Mouse (Mus musculus) liver, embryonic 16.5 days (tissue): ENCODE measurements around the gene Abhd10. TPM values are rescaled to one million over a fixed set of nuclear protein-coding genes. Genes with fewer than 3 reads are reported as not detected.

ENCODE experiments used
- ATAC-seq: fragments of 200-750 bp; cut with Nextera tagmentation; 2 replicates; pipeline ENCODE4 v1.8.0; 2017; ENCODE audit warnings: low read depth, mild to moderate bottlenecking, moderate number of reproducible peaks, moderate library complexity
- H3K27ac ChIP-seq: fragments of 300-500 bp; sonication (generic); 2 replicates; pipeline ENCODE4 v1.5.1; 2014; ENCODE audit warnings: mild to moderate bottlenecking, low read length
- H3K27me3 ChIP-seq: fragments of 300-500 bp; sonication (generic); 2 replicates; pipeline ENCODE4 v1.6.1; 2014; ENCODE audit warnings: low read depth, low read length, mixed read lengths; ENCODE audit not compliant: control insufficient read depth, insufficient read depth
- H3K36me3 ChIP-seq: fragments of 300-500 bp; sonication (generic); 2 replicates; pipeline ENCODE4 v1.6.1; 2014; ENCODE audit warnings: mild to moderate bottlenecking; ENCODE audit not compliant: control insufficient read depth, insufficient read depth
- H3K4me1 ChIP-seq: fragments of 300-500 bp; sonication (generic); 2 replicates; pipeline ENCODE4 v1.6.1; 2014; ENCODE audit warnings: low read depth, low read length, mixed read lengths; ENCODE audit not compliant: control insufficient read depth
- H3K4me2 ChIP-seq: fragments of 300-500 bp; sonication (generic); 2 replicates; pipeline ENCODE4 v1.6.1; 2014; ENCODE audit warnings: low read depth, low read length, mixed read lengths
- H3K4me3 ChIP-seq: fragments of 300-500 bp; sonication (generic); 2 replicates; pipeline ENCODE4 v1.5.1; 2014; ENCODE audit warnings: low read depth, mild to moderate bottlenecking, low read length
- H3K9ac ChIP-seq: fragments of 300-500 bp; sonication (generic); 2 replicates; pipeline ENCODE4 v1.6.1; 2014; ENCODE audit warnings: low read depth, low read length
- H3K9me3 ChIP-seq: fragments of 300-500 bp; sonication (generic); replicated peaks from 2 replicates; pipeline ENCODE4 v1.6.1; 2016; ENCODE audit warnings: low read length; ENCODE audit not compliant: control insufficient read depth
- WGBS: fragments of 180-500 bp; shearing (Covaris S2); extraction: QIAGEN DNeasy Blood & Tissue Kit; methylation state at CpG from one replicate; pipeline ENCODE4 v1.1.7; 2014; ENCODE audit not compliant: insufficient replicate concordance; 5-methylcytosine and 5-hydroxymethylcytosine counted together
- polyA plus RNA-seq: library from polyadenylated mRNA; unstranded; fragments of >200 nt; fragmentation: Nextera tagmentation; extraction: Ambion mirVana; gene quantifications from 2 replicates; pipeline ENCODE4 v1.2.1, GENCODE M21; 2015

Abhd10 gene
- polyA plus RNA-seq, result 13.6 and 15.5 TPM in 2 replicates

GRCm38 (mm10) chr16:45742615-45743476, at the start of gene Abhd10:
Gene Abhd10 (minus strand): TSS chr16:45742955.
- peaks cover 9% of the 10 kb centered on the region for H3K4me1 ChIP-seq
- 1% methylated on average over 42 of the region's 51 CpGs for WGBS
- ATAC-seq, result peak; percentile 100

DNA sequence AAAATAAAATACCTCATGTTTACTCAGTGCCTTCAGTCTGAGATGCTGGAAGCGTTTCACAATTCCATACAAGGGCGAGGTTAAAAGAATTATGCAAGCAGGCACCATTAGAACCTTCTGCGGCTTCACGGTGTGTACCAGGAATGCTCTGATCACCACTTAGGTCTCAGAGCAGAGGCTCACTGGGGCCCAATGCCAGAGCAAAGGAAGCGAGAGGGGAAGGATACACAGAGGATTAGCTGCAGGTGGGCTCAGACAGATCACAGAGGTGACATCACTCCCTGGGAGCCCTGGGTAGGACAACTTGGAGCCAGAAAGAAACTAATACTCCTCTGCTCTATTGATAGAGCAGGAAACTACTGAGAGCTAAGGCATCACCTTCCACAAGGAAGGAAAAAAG, 48.5 kb upstream of the Abhd10 start:
- H3K4me3 ChIP-seq, result no peak overlapping the region
- no peaks in the 10 kb centered on the region for H3K27me3 ChIP-seq
- no peak overlapping the region for H3K4me2 ChIP-seq
- H3K9me3 ChIP-seq, result no peaks in the 10 kb centered on the region
- H3K27ac ChIP-seq, result no peak overlapping the region
- no peak overlapping the region for H3K9ac ChIP-seq
- no peaks in the 10 kb centered on the region for H3K4me1 ChIP-seq
- WGBS, result 54% methylated on average over 5 of the region's 5 CpGs
- no peaks in the 10 kb centered on the region for H3K36me3 ChIP-seq
- no peak for ATAC-seq

More at GRCm38 (mm10) chr16:45742615-45743476, at the start of gene Abhd10:
- Histone ChIP-seq H3K27me3 (no peaks in the 10 kb centered on the region), H3K4me2 (peak within 1 kb of the TSS; percentile 74), H3K9ac (peak within 1 kb of the TSS; percentile 92), H3K27ac (peak within 1 kb of the TSS; percentile 81), H3K36me3 (no peaks in the 10 kb centered on the region), H3K4me3 (peak within 1 kb of the TSS; percentile 78), H3K9me3 (no peaks in the 10 kb centered on the region)

- no peaks in the 10 kb centered on the region for H3K27me3 ChIP-seq
- H3K4me2 ChIP-seq, result no peak overlapping the region
- no peaks in the 10 kb centered on the region for H3K4me1 ChIP-seq
- H3K27ac ChIP-seq, result no peak overlapping the region
- WGBS, result 48% methylated on average over 2 of the region's 2 CpGs
- ATAC-seq, result no peak
- no peaks in the 10 kb centered on the region for H3K36me3 ChIP-seq
- H3K9ac ChIP-seq, result no peak overlapping the region
- H3K4me3 ChIP-seq, result no peak overlapping the region
- no peaks in the 10 kb centered on the region for H3K9me3 ChIP-seq
Observed at GRCm38 (mm10) chr16:45789311-45789710, 46.6 kb upstream of the Abhd10 start.

GRCm38 (mm10) chr16:45787650-45788049, 44.9 kb upstream of the Abhd10 start:
- no peak overlapping the region for H3K9ac ChIP-seq
- H3K9me3 ChIP-seq, result no peaks in the 10 kb centered on the region
- H3K36me3 ChIP-seq, result no peaks in the 10 kb centered on the region
- H3K4me1 ChIP-seq, result no peaks in the 10 kb centered on the region
- H3K27me3 ChIP-seq, result no peaks in the 10 kb centered on the region
- ATAC-seq, result no peak
- 67% methylated on average over 6 of the region's 6 CpGs for WGBS
- no peak overlapping the region for H3K4me3 ChIP-seq
- H3K4me2 ChIP-seq, result no peak overlapping the region
- H3K27ac ChIP-seq, result no peak overlapping the region

DNA sequence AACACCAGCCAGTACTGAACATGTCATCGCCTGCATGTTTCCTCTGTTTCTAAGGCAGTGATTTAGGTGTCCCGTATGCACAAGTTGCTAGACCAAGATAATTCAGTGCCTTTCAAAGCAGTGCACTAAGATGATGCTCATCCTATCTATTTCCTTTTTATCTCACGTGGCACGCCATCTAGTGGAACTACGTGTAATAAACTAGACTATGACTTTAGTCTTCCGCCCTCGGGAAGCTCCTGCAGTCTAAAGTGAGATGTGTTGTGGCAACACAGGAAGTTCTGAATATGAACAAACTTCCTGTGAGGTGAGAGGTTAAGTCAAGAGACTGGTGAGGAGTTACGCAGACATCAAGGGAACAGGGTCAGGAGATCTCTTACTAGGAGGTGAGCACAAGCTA, 43.9 kb upstream of the Abhd10 start:
- Histone ChIP-seq H3K27me3 (no peaks in the 10 kb centered on the region), H3K4me3 (no peak overlapping the region), H3K9me3 (no peaks in the 10 kb centered on the region), H3K4me2 (no peak overlapping the region), H3K36me3 (no peaks in the 10 kb centered on the region), H3K27ac (no peak overlapping the region), H3K4me1 (no peaks in the 10 kb centered on the region), H3K9ac (no peak overlapping the region)
- peak; percentile 45; the same call in 1 of the 2 replicates for ATAC-seq
- WGBS, result 17% methylated on average over 8 of the region's 8 CpGs

- WGBS, result 34% methylated on average over 6 of the region's 6 CpGs
- no peak overlapping the region for H3K4me2 ChIP-seq
- no peaks in the 10 kb centered on the region for H3K9me3 ChIP-seq
- H3K27me3 ChIP-seq, result no peaks in the 10 kb centered on the region
- H3K9ac ChIP-seq, result no peak overlapping the region
- no peaks in the 10 kb centered on the region for H3K36me3 ChIP-seq
- ATAC-seq, result no peak
- no peaks in the 10 kb centered on the region for H3K4me1 ChIP-seq
- no peak overlapping the region for H3K27ac ChIP-seq
- H3K4me3 ChIP-seq, result no peak overlapping the region
Observed at GRCm38 (mm10) chr16:45780001-45780400, 37.2 kb upstream of the Abhd10 start.

GRCm38 (mm10) chr16:45774813-45775212, 32.1 kb upstream of the Abhd10 start:
- no peaks in the 10 kb centered on the region for H3K4me1 ChIP-seq
- no peaks in the 10 kb centered on the region for H3K27me3 ChIP-seq
- no peak overlapping the region for H3K27ac ChIP-seq
- no peaks in the 10 kb centered on the region for H3K9me3 ChIP-seq
- no peaks in the 10 kb centered on the region for H3K36me3 ChIP-seq
- WGBS, result 73% methylated on average over 5 of the region's 5 CpGs
- H3K4me2 ChIP-seq, result no peak overlapping the region
- H3K4me3 ChIP-seq, result no peak overlapping the region
- no peak overlapping the region for H3K9ac ChIP-seq
- no peak for ATAC-seq

- Histone ChIP-seq H3K36me3 (no peaks in the 10 kb centered on the region), H3K4me2 (no peak overlapping the region), H3K27ac (no peak overlapping the region), H3K4me1 (no peaks in the 10 kb centered on the region), H3K27me3 (no peaks in the 10 kb centered on the region), H3K9me3 (no peaks in the 10 kb centered on the region), H3K4me3 (no peak overlapping the region), H3K9ac (no peak overlapping the region)
- no peak for ATAC-seq
- WGBS, result 67% methylated on average over 6 of the region's 6 CpGs
Observed at GRCm38 (mm10) chr16:45770914-45771313, 28.2 kb upstream of the Abhd10 start.

DNA sequence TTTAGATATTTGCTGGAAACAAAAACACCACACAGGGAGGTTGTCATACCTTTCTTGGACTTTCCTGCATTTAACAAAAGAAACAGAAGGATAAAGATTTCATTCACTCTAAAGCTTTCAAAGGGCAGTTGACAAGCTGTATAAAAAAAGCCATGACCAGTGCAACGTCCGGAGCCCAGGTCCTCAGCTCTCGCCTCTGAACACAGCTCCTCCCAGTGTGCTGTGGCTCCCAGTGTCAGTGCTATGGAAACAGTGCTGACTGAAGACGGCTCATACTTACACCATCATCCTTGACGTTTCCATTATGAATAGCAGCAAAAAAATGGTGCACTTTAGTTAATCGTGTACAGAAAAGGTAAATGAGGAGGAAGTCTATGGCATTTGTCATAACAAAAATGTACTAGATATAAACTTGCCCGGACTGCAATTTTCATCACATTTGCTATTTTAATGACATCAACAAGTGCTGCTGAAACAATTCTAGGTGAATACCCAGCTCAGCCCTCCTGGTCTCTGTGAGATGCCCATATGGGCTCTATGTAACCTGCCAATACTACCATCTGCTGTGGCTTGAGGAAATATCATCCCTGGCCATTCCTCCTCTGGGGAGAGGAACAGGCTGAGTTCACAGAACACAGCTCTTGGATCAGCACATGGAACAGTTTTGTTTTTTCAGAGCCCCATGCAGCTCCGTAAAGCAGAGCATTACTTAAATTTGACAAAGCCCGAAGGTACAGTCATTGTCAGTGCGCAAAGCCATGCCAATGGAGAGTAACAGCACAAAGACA, 25.3 kb upstream of the Abhd10 start:
- Histone ChIP-seq H3K9me3 (no peaks in the 10 kb centered on the region), H3K4me3 (no peak overlapping the region), H3K9ac (no peak overlapping the region), H3K4me1 (no peaks in the 10 kb centered on the region), H3K36me3 (no peaks in the 10 kb centered on the region), H3K27ac (no peak overlapping the region), H3K27me3 (no peaks in the 10 kb centered on the region), H3K4me2 (no peak overlapping the region)
- no peak for ATAC-seq
- WGBS, result 71% methylated on average over 10 of the region's 10 CpGs
